Mouse (Mus musculus): ENCODE measurements at regions not wholly inside any gene's neighbourhood (a gene's known extent, or its start where the extent isn't known, plus 50 kb on each side); places are given as distances from the start of the nearest gene placed in this dataset.
A peak's percentile ranks its signal among the peaks of the same experiment; 100 is the strongest.

DNA sequence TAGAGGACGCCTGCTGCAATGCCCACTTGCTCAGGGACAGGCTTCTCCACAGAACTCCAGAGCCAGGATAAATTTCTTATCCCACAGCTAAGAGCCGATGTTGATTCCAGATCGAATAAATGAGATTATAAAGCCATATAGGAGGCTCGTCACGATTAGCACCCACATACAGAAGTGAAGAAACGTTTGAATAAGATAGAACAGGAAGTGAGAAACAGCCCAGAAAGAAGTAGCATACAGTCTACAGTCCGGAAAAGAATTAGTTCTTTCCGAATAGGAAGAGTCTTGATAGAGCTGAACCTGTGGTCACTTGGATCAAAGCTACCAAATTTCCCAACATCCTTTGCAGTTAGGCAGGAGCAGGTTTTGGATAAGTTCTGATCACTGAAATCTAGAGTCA lies 133.0 kb upstream of the Runx1 start:
- no peak for DNase-seq

DNA sequence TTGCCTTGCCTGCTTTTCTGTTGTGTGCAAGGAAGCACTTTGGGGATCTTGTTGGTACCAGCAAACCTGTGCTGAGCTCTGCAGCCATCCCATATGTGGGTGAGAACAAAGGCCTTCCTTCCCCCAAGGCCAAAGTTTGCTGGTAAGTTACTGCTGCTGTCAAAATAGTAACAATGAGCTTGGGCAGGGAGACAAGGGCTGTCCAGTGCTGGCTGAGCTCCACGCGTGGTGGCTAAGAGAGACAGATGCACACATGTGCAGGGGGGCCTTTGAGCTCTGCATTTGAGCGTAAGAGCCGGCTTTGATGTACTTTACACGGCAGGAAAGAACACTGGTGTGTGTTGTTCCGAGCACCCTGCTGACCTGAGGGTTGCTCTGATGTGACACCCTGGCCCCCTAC lies 132.2 kb upstream of the Runx1 start:
- DNase-seq: no peak

DNA sequence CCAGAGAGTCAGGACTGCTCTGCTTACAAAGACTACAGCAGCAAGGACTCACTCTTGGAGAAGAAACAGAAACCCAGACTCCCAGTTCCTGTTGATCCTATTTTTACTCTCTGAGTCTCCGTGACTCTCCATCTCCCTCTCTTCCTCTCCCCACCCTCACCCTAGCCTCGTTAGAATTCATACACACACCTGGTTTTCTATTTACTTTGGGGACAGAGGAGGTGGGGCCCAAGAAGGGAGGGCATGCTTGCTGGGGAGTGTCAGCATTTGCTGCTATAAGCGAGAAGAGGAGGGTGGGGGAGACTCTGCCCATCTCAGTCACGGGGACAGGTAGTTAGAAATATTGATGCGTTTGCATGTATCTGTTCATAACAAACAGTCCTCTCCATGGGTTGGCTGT lies 129.6 kb upstream of the Runx1 start:
- no peak for DNase-seq

DNA sequence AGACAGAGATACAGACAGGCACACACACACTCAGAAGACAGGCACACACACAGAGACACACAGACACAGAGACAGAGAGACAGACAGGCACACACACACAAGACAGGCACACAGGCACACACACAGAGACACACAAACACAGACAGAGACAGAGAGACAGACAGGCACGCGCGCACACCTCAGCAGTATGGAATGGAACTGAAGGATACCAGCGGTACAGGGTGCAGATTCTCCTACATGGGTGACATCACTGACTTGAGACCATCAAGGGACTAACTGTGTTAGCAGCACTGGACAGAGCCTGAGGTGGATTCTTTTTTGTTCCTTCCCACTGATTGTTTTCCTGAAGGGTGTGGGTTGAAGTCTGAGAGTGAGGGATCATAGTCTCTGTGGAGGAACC lies 129.1 kb upstream of the Runx1 start:
- DNase-seq: no peak

DNA sequence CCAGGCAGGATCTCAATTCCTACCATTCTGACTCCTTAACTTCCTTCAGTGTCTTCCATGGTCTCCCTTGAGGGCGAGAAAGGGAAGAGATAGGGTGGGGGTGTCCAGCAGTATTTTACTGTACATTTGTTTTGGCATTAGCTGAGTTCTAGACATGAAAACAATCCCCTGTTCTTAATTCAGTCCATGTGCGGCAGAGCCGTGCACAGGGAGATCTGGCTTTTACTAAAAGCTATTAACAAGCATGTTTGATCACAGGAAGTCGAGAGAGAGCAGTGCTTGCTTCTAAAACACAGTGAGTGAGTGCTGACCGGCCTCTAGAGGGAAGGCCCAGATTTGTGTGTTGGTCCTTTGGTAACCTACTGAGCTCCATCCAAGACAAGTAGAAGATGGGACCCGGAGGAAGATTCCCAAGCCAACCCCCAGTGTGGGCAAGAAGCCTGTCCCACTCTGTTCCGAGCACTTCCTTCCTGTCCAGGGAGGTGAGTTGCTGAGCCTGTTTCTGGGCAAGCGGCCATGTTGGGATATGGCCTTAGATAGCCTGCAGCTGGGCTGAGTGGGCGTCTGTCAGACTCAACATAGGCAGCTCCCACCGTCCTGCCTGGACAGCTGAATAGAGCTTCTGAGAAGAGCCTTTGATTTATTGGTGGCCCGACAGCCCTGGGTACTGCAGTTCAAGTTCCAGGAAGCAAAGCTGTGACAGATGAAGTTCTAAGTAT lies 128.1 kb upstream of the Runx1 start:
- no peak for DNase-seq

DNA sequence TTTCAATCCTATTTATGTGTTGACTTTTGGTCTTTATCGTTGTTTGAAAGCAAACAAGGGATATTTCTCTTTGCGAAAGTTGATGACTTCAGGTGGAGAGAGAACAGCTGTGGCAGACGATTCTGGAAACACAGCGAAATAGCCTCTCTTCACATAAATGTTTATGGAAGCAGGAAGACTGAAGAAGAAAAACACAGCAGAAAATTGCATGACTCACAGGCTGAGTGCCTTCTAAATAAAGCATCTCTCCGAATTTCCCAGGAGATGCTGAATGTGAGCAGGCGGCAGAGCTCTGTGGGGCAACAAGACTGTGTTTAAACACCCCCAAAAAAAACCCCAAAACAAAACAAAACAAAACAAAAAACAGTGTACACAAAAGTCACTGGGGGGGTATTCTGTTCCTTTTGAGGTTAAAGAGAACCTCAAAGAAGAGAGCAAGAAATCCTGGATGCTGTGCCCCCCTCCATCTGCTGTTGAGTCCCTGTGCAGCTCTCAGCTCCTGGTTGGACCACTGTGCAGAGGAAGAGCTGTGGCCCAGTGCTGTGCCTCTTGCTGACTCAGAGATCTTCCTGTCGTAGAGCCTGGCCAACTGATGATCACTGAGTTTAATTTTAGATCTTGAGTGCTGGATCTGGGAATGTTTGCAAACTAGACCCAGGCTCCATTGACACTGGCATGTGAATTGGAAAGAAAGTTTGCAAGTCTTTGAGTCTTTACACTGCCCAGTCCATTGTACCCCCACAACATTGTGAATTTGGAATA lies 126.6 kb upstream of the Runx1 start:
- no peak for DNase-seq

DNA sequence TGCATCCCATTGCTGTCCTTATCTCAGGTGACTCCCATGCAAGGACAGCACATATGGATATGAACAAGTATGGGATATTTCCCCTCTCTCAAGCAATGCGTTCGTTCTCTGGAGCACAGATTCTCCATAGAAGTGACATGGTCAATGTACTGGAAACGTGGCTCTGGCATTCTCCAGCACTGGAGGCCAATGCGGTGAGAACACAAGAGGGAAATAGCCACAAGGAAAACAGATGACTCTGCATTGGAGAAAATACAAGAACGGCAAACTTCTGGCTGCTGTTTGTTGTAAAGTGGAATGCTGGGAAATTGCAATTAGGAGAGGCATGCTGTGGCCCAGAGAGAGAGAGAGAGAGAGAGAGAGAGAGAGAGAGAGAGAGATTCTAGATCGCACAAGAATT lies 125.6 kb upstream of the Runx1 start:
- no peak for DNase-seq

DNA sequence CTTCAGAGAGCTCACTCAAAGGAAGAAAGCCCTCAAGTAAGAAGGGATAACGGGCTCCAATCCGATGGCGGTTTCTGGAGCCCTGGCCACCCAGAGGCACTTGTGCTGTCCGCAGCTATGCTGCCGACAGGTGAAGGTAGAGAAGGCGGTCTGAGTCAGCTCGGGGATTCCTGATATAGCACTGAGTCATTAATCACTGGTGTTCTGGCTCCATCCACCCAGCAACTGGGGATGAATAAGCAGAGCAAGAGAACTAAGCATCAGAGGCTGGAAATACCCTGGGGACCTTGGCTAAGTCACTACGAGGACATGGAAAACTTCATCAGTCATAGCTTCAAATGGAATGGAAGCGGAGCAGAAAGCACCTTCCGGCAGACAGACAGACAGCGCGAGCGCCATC lies 122.5 kb upstream of the Runx1 start:
- DNase-seq: no peak

DNA sequence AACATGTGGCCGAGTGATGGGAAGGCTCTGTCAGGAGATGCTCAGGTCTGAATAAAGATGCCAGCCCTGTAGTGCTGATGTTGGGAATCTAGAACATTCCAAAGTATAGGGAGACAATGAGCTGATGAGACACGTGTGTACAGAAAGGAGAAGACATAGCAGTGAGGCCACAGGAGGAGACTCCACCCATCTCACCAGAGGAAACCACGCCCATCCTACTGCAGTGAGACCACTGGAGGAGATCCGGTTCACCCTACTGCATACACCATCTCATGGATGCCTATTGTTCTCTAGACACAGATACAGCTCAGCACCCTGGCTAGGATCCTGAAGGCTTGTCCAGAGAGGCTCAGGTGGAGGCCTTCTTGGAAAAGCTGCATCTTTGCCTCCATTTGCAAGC lies 120.6 kb upstream of the Runx1 start:
- peak; percentile 66 for DNase-seq

DNA sequence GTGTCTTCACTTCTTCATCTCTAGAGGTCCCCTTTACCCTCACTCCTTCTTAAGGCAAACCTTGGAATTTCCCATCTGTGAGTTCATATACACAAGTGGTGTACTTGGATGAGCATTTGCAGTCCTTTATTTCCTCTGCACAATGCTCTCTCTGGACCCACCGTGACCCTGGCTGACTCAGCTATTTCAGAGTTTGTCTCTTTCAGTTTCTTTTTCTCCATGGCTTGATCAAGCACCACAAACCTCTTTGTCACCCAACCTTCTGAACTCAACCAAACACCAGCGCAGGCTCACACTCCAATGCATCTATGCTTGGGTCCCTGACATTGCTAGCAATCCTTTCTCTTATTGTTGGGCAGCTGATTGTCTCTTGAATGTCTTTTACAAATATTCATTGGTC lies 118.0 kb upstream of the Runx1 start:
- peak; percentile 19 for DNase-seq

DNA sequence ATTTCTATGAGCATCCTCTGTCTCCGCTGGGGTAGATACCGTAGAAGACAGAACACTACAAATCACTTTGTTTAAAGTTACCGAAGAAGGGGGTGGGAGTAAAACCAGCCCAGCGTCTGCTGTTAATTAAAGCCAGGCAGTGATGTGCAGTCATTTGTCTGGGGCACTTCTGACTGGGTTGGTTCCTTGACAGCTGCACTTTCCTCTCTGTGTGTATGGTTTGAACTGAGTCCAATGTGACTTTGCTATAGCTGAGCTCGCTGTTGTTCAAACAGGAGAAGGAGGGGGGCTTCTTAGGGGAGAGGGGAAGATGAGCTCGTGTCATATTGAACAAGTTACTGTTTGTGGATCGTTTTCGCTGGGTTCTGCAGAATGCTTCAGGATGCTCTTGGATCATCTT lies 113.7 kb upstream of the Runx1 start:
- DNase-seq: no peak

DNA sequence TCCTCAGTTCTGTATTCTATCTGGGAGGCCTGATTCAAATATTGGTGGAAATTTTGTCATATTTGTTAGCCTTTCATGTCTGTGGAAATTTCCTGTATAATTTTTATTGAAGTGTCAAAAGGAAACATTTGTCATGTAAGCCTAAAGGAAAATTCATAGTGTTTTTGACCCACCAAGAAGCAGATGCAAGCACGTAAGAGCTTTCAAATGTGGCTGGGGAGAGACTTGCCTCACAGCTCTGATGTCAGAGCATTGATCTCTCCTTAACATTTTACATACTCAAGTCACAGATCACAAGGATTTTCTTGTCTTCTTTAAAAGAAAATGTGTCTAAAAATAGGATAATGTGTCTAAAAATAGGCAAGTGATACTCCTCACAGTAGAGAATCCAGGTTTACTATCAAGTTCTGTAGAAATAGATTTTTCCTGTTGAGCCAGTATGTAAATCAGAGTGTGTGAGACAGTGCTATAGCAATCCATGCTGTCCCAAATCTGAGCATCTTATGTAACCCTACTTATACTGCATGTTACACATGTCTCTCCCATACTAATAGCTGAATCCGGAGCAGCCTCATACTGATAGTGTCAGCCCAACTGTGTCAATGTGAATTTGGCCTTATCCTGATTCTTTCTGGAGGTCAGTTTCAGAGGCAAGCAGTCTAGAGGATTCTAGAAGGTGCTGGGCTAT lies 110.0 kb upstream of the Runx1 start:
- DNase-seq: no peak

DNA sequence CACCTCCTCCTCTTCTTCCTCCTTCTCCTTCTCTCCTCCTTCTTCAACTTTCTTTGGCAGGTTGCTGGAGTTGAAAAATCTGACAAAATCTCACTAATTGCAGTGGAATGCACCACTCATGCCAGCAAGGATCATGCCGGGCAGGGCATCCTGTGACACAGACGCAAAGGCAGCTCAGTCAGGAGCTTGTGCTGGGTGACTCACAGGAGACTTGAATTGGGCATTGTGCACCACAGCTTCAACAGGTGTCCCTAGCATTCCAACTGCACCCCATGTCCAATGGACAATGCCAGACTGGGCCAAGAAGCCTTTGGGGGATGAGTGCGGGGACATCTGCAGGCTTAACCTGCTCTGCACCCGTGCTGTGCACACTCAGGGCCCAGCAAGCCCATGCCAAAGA lies 104.2 kb upstream of the Runx1 start:
- DNase-seq: no peak

DNA sequence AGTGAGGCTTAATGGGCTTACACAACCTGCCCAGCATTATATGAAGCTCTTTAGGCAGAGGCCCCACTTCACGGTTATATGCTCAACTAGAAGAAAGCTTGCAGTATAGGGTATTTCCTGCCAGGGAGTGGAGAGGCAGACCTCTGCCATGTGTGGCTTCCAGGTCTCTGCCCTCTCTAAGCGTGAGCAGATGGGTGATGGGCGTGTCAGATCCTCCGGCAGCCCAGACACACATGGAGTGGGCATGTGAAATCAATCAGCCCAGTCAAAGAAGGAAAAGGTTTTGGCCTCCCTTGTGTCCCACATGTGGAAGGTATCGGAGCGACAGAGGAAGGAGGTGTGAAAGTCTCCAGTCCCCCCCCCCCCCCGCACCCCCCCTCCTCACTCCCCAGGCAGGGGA lies 102.3 kb upstream of the Runx1 start:
- DNase-seq: peak; percentile 63

DNA sequence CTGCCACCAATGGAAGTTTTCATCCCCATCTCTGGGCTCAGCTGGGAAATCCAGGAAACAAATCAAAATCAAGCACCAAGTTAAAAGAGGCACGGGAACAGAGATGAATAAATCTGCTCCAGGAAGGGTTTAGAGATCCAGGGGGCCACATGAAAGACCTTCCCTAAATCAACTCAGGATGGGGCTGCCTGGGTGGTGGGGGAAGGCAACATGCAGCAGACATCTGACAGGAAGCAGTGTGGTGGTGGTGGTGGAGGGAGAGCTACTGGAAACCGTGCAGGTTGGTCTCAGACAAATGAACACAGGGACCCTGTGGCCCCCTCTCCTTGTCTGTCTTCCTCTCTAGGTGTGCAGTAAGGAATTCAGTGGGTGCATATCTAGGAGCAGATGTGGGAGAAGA lies 101.7 kb upstream of the Runx1 start:
- DNase-seq: peak; percentile 75

DNA sequence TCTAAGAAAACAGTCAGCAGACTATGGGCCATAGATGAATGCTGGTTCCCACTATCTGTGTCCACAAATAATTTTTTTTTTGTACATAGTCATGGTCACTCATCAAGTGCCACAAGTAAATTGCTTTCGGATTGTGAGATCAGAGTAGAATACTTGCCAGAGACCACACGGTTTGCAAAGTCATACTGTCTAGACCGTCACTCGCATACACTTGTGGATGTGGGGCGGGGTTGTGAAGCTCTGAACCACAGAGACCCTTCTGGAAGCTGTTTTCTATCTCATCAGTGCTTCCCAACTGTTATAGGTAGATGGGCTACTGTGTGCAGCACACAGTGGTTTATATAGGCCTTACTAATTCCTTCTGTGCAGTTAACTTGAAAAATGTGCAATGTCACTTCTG lies 100.9 kb upstream of the Runx1 start:
- peak; percentile 21 for DNase-seq

DNA sequence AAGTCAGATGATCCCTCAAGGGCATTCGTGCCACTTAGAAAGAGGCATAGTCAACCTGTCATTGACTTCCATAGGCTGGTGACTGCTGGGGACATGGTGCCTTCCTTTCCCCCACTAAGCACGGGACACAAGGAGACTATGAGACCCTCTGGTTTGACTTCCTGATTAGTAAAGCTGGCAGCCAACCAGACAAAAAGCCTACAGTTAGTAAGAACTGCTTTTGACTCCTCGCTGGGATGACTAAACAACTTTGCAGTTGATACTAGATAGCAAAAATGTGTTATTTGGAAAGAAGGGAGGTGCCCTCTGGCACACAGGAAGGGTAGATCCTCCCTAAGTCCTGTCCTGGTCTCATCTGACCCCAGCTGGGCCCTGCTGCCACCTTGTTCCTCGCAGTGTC lies 95.0 kb upstream of the Runx1 start:
- no peak for DNase-seq

DNA sequence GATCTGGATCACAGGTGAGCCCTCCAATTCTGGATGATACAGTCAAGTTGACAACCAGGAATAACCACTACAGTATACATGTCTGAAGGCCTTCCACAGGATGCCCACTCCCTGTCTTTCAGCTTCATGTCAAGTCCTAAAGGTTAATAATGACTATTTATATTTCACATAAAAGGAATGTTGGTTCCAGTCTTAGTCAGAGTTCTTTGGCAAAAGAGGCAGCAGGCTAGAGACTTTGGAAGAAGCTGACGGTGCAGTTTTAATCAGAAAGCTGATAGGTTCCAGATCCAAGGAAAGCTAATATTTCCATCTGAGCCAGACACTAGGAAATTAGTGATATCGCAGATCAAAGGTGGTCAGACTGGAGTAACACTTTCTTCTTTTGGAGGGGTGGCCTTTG lies 91.4 kb upstream of the Runx1 start:
- no peak for DNase-seq

DNA sequence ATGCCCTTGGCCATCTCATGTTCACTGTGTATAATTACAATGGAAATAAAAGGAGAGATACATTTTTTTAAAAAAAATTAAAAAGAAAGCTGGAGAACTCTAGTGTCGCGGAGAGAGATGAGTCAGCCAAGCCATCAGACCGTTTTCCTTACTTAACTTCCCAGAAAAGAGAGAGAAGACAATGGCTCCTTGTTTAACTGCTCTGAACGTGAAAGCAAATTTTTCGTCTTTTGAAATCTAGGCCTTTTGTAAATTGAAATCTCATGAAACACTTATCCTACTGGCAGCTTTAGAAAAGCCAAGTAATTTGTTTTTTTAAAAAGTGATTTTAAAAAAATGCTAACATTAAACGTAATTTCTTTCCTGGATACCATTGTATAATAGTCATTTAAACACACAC lies 89.7 kb upstream of the Runx1 start:
- no peak for DNase-seq

DNA sequence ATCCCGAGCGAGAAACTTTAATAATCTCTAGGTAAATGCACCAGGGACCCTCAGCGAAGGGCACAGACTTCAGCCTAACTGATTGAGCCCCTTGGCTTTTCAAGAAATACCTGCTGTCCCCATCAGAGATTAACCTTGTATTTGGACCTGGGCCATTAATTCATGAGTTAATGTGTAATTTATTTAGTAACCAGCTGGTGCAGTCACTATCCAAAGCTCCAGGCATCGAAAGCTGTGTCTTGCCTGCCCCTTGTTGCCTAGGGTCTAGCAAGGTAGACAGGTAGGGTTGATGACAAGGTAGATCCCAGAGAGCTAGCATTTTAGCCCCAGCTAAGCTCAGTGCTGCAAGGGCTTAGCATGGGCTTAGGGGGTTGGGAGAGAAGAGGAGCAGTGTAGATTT lies 80.9 kb upstream of the Runx1 start:
- DNase-seq: no peak

DNA sequence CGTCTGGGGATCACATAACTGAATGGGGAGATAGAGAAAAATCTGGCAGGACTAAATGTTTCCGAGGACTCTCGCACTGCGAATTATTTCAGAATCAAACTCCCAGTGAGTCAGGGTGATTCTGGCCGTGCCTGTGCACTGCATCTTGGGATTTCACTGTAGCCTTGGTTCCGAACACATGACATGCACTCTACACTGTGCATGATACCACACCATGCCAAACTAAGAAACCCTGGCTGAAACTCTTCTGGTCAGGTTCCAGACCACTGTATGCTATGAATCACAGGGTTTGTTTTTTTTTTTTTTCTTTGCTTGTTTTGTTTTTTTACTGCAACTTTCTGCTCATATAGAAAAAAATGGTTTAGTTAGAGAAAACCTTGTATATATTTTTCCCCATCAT lies 79.7 kb upstream of the Runx1 start:
- DNase-seq: no peak

DNA sequence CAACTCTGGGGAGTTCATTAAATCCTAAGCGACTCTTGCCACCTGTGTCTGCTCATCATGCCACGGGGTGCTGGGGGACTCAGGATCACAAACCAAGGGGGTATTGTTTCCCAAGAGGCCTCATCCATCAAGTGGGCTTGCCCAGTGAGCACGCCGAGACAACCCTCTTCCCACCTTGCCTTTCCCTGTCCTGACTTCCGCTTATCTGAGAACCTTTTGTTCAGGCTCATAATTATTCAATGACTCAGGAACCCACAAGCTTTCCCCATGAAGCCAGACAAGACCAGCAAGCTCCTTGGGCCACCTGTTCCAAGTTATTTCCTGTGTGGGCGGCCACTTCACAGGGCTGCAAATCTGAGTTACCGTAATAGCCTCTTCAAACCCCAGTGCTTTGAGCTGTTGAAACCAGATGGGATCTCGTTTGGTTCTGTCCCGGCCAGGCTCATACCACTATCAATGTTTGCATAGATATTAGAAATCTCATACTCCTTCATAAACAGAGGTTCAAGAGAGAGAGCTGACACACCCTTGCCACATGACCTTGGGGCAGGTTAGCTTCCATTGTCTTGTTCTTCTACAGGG lies 78.0 kb upstream of the Runx1 start:
- no peak for DNase-seq

DNA sequence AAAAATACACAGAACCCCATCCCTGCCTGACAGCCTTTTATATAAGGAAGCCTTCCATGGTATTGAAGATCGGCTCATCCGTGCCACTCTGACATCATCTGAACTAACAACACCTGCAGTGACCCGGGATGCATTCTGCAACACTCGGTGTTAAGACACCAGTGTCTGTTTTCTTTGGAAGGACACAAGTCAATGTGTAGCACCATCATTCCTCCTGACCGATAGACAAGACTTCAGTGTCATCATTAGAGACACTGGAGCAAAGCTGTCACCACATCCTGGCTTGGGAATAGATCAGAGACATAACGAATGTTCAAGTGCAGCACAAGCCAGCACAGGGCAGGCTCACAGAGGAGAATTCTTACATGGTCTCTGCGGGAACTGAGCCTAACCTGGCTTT lies 77.5 kb upstream of the Runx1 start:
- DNase-seq: no peak

DNA sequence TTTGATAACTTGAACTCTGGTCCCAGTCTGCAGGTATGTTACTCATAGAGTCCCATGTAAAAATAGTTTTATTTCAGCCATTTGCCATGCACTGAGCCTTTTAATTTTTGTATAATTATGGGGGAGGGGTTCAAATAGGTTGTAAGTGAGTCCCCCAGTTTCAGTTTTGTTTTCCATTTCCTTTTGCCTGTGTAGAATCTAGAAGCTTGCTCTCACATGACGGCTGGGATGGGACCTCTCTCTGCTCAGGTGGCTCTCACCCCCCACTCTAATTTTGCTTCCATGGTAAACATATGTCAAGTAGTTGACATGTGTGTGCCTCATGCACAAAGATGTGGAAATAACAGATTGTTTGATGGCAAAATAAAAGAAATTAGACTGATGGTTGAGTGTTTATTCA lies 73.8 kb upstream of the Runx1 start:
- DNase-seq: no peak

All from thymus, postnatal 25 days (tissue).